Comparison of ENCODE assay signal across 21 mouse cellular contexts in genomic region chr11:12219594-12220530, GRCm38 (mm10).
DNase-seq lines count a peak whose midpoint lies in the region; ATAC-seq and TF ChIP-seq lines count a peak whose summit lies in the region.
"Had no signal": no experiment of that assay in that cellular context is flagged by ENCODE, and none has a peak within 500 bp of the region (broad histone marks: within the 10 kb centered on the region; RNA-seq: fewer than 3 reads in every experiment).

No protein-coding gene starts in this region.

- no peak overlapping the region for H3K9ac ChIP-seq in neural tube, embryonic 12.5 days
- no peak overlapping the region for H3K9ac ChIP-seq in midbrain, embryonic 16.5 days (ENCODE audit: low read depth, low read length)
- H3K9ac ChIP-seq: embryonic facial prominence, embryonic 13.5 days; liver, embryonic 13.5 days had no signal

- no peak overlapping the region for H3K27ac ChIP-seq in neural tube, embryonic 12.5 days
- no peak overlapping the region for H3K27ac ChIP-seq in midbrain, embryonic 16.5 days (ENCODE audit: low read length)
- H3K27ac ChIP-seq in gastrocnemius, adult 2 months: no peak overlapping the region
- H3K27ac ChIP-seq: embryonic facial prominence, embryonic 13.5 days; heart, embryonic 10.5 days; limb, embryonic 10.5 days; liver, embryonic 13.5 days had no signal

- DNase-seq in cerebellum, postnatal 14 days: peak; percentile 44 to 55
- DNase-seq in cerebellum, postnatal 36 days: no peak
- no peak for DNase-seq in neural tube, embryonic 10.5 days (ENCODE audit: extremely low spot score, low spot score)
- DNase-seq in gastrocnemius, adult 2 months: no peak
- DNase-seq in urinary bladder, postnatal 10 days (ENCODE audit: low spot score): no peak
- DNase-seq in ovary, adult 18-20 months (ENCODE audit: low spot score): no peak
- DNase-seq: adrenal gland, postnatal 25 days; cerebellum, postnatal 25 days; gastrocnemius, postnatal 10 days; kidney, adult 11 months; kidney, postnatal 36 days; liver, embryonic 13.5 days; lung, postnatal 10 days; thymus, postnatal 14 days had no signal

- TF ChIP-seq CTCF in gastrocnemius, adult 2 months (IDR thresholded peaks at IDR 0.05): no peak

- no peaks in the 10 kb centered on the region for H3K27me3 ChIP-seq in neural tube, embryonic 12.5 days (replicated peaks)
- no peaks in the 10 kb centered on the region for H3K27me3 ChIP-seq in midbrain, embryonic 16.5 days (ENCODE audit: control insufficient read depth, insufficient read depth, low read depth, low read length)
- H3K27me3 ChIP-seq: CH12.LX; embryonic facial prominence, embryonic 13.5 days; megakaryocyte, embryonic 14.5 days had no signal

- intact Hi-C loops in gastrocnemius, adult 2 months (cut with DNase I): no loop called here

- H3K4me3 ChIP-seq in neural tube, embryonic 12.5 days: no peak overlapping the region
- no peak overlapping the region for H3K4me3 ChIP-seq in midbrain, embryonic 16.5 days (ENCODE audit: low read depth, low read length)
- no peak overlapping the region for H3K4me3 ChIP-seq in gastrocnemius, adult 2 months
- H3K4me3 ChIP-seq: embryonic facial prominence, embryonic 13.5 days; heart, embryonic 10.5 days; limb, embryonic 10.5 days; liver, embryonic 13.5 days; megakaryocyte, embryonic 14.5 days had no signal

- H3K4me1 ChIP-seq in neural tube, embryonic 12.5 days: no peaks in the 10 kb centered on the region
- no peaks in the 10 kb centered on the region for H3K4me1 ChIP-seq in midbrain, embryonic 16.5 days (ENCODE audit: control insufficient read depth, insufficient read depth, low read length)
- H3K4me1 ChIP-seq: embryonic facial prominence, embryonic 13.5 days; limb, embryonic 10.5 days; megakaryocyte, embryonic 14.5 days had no signal

- H3K36me3 ChIP-seq in neural tube, embryonic 12.5 days: no peaks in the 10 kb centered on the region
- H3K36me3 ChIP-seq in midbrain, embryonic 16.5 days (ENCODE audit: control insufficient read depth, insufficient read depth, low read length): no peaks in the 10 kb centered on the region
- H3K36me3 ChIP-seq: embryonic facial prominence, embryonic 13.5 days; heart, embryonic 10.5 days; limb, embryonic 10.5 days; liver, embryonic 13.5 days had no signal

- ATAC-seq in neural tube, embryonic 12.5 days (ENCODE audit: low FRiP score, low read depth): peak; percentile 63; the same call in 1 of the 2 replicates
- peak; percentile 77 for ATAC-seq in midbrain, embryonic 16.5 days

- WGBS in neural tube, embryonic 12.5 days: 50% methylated on average over 4 of the region's 4 CpGs
- 27% methylated on average over 4 of the region's 4 CpGs for WGBS in midbrain, embryonic 16.5 days

- H3K4me2 ChIP-seq in neural tube, embryonic 12.5 days (replicated peaks): no peak overlapping the region
- no peak overlapping the region for H3K4me2 ChIP-seq in midbrain, embryonic 16.5 days (ENCODE audit: low read length)
- H3K4me2 ChIP-seq: embryonic facial prominence, embryonic 13.5 days; liver, embryonic 13.5 days had no signal

- no peaks in the 10 kb centered on the region for H3K9me3 ChIP-seq in neural tube, embryonic 12.5 days
- no peaks in the 10 kb centered on the region for H3K9me3 ChIP-seq in midbrain, embryonic 16.5 days (replicated peaks; ENCODE audit: control insufficient read depth, low read length, poor library complexity, severe bottlenecking)
- H3K9me3 ChIP-seq: embryonic facial prominence, embryonic 13.5 days; heart, embryonic 10.5 days; limb, embryonic 10.5 days; liver, embryonic 13.5 days; megakaryocyte, embryonic 14.5 days had no signal

Comparison
In these comparisons a context has a peak if more than half of its experiments do, and no peak if none do; other contexts are left out.
1. DNase-seq: peak in cerebellum, postnatal 14 days (2 of 2); none in cerebellum, postnatal 36 days (0 of 2), neural tube, embryonic 10.5 days (single experiment), gastrocnemius, adult 2 months (single experiment), urinary bladder, postnatal 10 days (single experiment) and ovary, adult 18-20 months (single experiment).